Mouse (Mus musculus) ES-Bruce4 (cell line): ENCODE measurements around the gene Cdk8. TPM values are rescaled to one million over a fixed set of nuclear protein-coding genes. Genes with fewer than 3 reads are reported as not detected.

ENCODE experiments used
- H3K27ac ChIP-seq: 2 replicates; pipeline ENCODE4 v1.5.1; 2012; ENCODE audit warnings: low read length, inconsistent platforms; ENCODE audit not compliant: insufficient read depth
- H3K27me3 ChIP-seq: 2 replicates; pipeline ENCODE4 v1.6.1; 2012; ENCODE audit warnings: mild to moderate bottlenecking, low read length, inconsistent platforms; ENCODE audit not compliant: control insufficient read depth, poor library complexity, insufficient read depth, severe bottlenecking
- H3K36me3 ChIP-seq: 2 replicates; pipeline ENCODE4 v1.6.1; 2012; ENCODE audit warnings: inconsistent platforms, mild to moderate bottlenecking, low read length, moderate library complexity; ENCODE audit not compliant: control insufficient read depth, poor library complexity, insufficient read depth, severe bottlenecking
- H3K4me1 ChIP-seq: one replicate; pipeline ENCODE4 v1.8.1; 2011; ENCODE audit warnings: low read length; ENCODE audit not compliant: control insufficient read depth, insufficient read depth
- H3K4me3 ChIP-seq: 2 replicates; pipeline ENCODE4 v1.5.1; 2011; ENCODE audit warnings: low read depth, mild to moderate bottlenecking, low read length
- H3K9ac ChIP-seq: 2 replicates; pipeline ENCODE4 v1.6.1; 2012; ENCODE audit warnings: low read depth, mild to moderate bottlenecking, inconsistent platforms; ENCODE audit not compliant: poor library complexity, severe bottlenecking
- H3K9me3 ChIP-seq: replicated peaks from 2 replicates; pipeline ENCODE4 v1.6.1; 2012; ENCODE audit warnings: mild to moderate bottlenecking, low read length, inconsistent platforms; ENCODE audit not compliant: control insufficient read depth, poor library complexity, insufficient read depth, severe bottlenecking
- CTCF ChIP-seq: IDR thresholded peaks from one replicate; pipeline ENCODE4 v1.8.1; 2011; ENCODE audit warnings: low read depth, low read length
- EP300 ChIP-seq: IDR thresholded peaks from 2 replicates; pipeline ENCODE4 v1.6.1; 2011; ENCODE audit warnings: low read depth, low read length; ENCODE audit not compliant: insufficient read depth
- POLR2A ChIP-seq: IDR thresholded peaks from one replicate; pipeline ENCODE4 v1.8.1; 2011; ENCODE audit warnings: low read length; ENCODE audit not compliant: insufficient read depth
- polyA plus RNA-seq: library from polyadenylated mRNA; stranded (reverse); fragments of >200 nt; gene quantifications from 2 replicates; pipeline ENCODE4 v1.2.4, GENCODE M21; 2011; ENCODE audit warnings: low read depth; ENCODE audit not compliant: missing spikeins, insufficient read depth, insufficient read length

The Cdk8 gene
- polyA plus RNA-seq, 1 experiment, result 81.2 TPM

DNA sequence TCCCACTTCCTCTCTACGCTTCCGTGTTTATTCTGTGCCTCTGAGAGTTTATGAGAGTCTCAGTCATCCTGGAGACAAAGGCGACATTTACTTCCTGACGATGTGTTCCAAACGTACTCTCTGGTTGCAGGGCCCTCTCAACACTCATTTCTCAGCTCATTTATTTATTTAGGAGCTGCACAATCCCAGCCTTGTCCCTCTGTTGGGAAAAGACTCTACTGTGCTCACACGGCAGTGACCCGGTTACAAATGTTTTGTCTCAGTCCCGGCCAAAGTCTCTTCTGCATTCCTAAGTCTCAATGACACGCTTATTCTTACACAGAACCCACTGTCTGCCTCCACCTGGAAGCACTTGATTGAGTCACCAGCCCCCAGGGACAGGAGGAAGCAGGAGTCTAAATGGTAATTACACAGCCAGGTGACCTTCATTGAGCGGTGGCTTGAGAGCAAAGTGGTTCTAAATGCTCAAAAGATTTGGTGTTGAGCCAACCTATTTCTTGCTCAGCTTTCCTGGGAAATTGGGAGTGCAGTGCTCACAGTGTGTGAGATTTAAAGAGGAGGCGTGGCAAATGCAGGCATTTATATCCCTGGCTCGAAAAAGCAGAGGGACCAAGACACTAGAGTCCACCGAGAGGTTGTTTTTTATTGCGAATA is 84.4 kb downstream of the Cdk8 start:
- no peak for TF ChIP-seq EP300
- TF ChIP-seq CTCF, result no peak
- TF ChIP-seq POLR2A, result no peak
- Histone ChIP-seq H3K36me3 (no peaks in the 10 kb centered on the region), H3K4me3 (no peak overlapping the region), H3K4me1 (no peaks in the 10 kb centered on the region), H3K9me3 (no peaks in the 10 kb centered on the region), H3K9ac (no peak overlapping the region), H3K27me3 (no peaks in the 10 kb centered on the region), H3K27ac (no peak overlapping the region)

DNA sequence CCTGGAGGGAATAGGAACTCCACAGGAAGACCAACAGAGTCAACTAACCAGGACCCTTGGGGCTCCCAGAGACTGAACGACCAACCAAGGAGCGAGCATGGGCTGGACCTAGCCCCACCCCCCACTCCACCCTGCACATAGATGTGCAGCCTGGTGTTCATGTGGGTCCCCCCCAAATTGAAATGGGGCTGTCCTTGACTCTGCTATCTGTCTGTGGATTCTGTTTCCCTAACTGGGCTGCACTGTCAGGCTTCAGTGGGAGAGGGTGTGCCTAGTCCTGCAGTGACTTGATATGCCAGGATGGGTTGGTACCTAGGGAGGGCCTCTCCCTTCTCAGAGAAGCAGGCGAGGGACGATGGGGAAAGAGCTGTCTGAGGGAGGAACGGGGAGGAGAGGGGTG is 85.3 kb downstream of the Cdk8 start:
- Histone ChIP-seq H3K9me3 (no peaks in the 10 kb centered on the region), H3K4me1 (no peaks in the 10 kb centered on the region), H3K36me3 (no peaks in the 10 kb centered on the region), H3K27ac (no peak overlapping the region), H3K4me3 (no peak overlapping the region), H3K9ac (no peak overlapping the region), H3K27me3 (no peaks in the 10 kb centered on the region)
- TF ChIP-seq POLR2A, result no peak
- TF ChIP-seq CTCF, result no peak
- no peak for TF ChIP-seq EP300

DNA sequence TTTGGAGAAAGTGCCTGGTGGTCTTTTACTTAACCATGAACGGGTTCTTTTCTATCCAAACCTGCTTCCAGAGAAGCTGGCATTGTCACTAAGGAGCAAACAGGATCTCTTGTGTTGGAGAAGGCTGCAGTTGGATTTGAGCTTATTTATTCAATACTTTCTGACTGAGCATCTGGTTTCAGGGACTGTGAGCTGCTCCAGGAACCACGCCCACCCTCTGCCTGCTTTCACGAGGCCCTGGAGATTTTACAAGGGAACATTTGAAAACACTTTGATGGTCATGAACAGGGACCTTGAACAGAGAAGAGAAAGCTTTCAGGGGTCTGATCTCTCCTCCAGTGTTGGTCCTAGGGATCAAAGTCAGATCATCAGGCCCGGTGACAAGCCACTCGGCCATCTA is 87.0 kb downstream of the Cdk8 start:
- Histone ChIP-seq H3K9me3 (no peaks in the 10 kb centered on the region), H3K4me1 (no peaks in the 10 kb centered on the region), H3K27me3 (no peaks in the 10 kb centered on the region), H3K9ac (no peak overlapping the region), H3K27ac (no peak overlapping the region), H3K4me3 (no peak overlapping the region), H3K36me3 (no peaks in the 10 kb centered on the region)
- TF ChIP-seq POLR2A (no peak), CTCF (no peak), EP300 (no peak)

DNA sequence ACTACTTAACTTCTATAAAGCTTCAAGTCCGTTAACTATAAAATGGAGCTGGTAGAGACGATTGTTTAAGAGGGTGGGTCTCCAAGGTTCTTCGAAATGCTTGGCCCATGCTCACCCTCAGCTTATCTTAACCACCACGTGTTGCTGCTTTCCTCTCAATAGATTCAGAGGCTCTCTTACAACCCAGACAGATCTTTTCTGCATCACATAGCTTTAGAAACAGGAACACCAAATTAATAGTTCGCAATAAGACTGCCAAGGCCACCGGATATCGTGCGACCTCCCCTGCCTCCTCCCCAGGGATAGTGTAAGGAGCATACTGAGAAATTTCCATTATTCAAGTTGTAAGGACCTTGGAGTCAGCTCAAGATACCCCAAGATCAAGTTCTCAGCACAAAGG is 87.4 kb downstream of the Cdk8 start:
- Histone ChIP-seq H3K4me3 (no peak overlapping the region), H3K9ac (no peak overlapping the region), H3K27me3 (no peaks in the 10 kb centered on the region), H3K4me1 (no peaks in the 10 kb centered on the region), H3K9me3 (no peaks in the 10 kb centered on the region), H3K36me3 (no peaks in the 10 kb centered on the region), H3K27ac (no peak overlapping the region)
- no peak for TF ChIP-seq CTCF

DNA sequence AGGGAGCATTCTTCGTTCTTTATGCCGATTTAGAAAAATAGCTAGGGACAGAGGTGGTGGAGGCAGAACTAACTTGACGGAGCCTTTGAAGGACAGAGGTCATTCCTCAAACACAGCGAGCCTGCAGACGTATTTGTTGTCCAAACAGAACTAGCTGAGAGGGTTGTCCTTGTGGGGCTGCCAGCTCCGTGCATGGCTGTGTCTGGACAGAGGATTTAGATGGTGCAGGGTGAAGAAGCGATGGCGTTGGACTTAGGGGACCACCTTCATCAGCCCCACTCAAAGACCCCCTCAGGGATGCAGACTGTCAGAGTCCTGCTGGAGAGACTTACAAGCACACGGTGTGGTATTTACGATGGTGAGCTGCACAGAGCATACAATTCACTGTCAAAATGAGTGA is 97.9 kb downstream of the Cdk8 start:
- Histone ChIP-seq H3K4me1 (no peaks in the 10 kb centered on the region), H3K27ac (no peak overlapping the region), H3K27me3 (no peaks in the 10 kb centered on the region), H3K4me3 (no peak overlapping the region), H3K36me3 (no peaks in the 10 kb centered on the region), H3K9me3 (no peaks in the 10 kb centered on the region), H3K9ac (no peak overlapping the region)
- no peak for TF ChIP-seq POLR2A
- no peak for TF ChIP-seq CTCF
- TF ChIP-seq EP300, result no peak

DNA sequence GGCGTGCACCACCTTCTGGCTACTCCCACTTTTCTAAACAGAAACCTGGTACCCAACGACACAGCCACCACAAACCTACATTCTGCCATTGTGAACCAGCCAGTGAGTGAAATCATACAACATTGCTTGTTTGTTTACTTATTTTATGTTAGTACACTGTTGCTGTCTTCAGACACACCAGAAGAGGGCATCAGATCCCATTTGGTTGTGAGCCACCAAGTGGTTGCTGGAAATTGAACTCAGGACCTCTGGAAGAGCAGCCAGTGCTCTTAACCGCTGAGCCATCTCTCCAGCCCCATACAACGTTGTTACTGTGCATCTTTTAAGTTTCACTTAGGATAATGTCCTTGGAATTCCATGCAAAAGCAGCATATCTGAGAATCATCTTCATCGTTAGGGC is 98.5 kb downstream of the Cdk8 start:
- H3K4me1 ChIP-seq, result no peaks in the 10 kb centered on the region
- H3K4me3 ChIP-seq, result no peak overlapping the region
- H3K9me3 ChIP-seq, result no peaks in the 10 kb centered on the region
- TF ChIP-seq POLR2A, result no peak
- no peak overlapping the region for H3K27ac ChIP-seq
- H3K36me3 ChIP-seq, result no peaks in the 10 kb centered on the region
- H3K27me3 ChIP-seq, result no peaks in the 10 kb centered on the region
- no peak overlapping the region for H3K9ac ChIP-seq
